Mouse (Mus musculus) heart, adult 8-10 months (tissue): ENCODE results near the gene Zfp646. TPM values are rescaled to one million over a fixed set of nuclear protein-coding genes. Genes with fewer than 3 reads are reported as not detected.
A peak's percentile ranks its signal among the peaks of the same experiment; 100 is the strongest.
"Not testable (repeated sequence)": the region's sequence is repeated elsewhere in the genome, so short reads cannot be mapped to it uniquely, and the experiment has no call there.

Experiments
- DNase-seq: peaks from one replicate; pipeline ENCODE4 v3.0.0; 2022; ENCODE audit warnings: low spot score
- total RNA-seq, 4 experiments: library from RNA; stranded (reverse); gene quantifications; 2 replicates each; pipeline ENCODE4 v1.2.4; 2022

The Zfp646 gene
- total RNA-seq, 4 experiments from 2014 or later, result 16.1 to 19.5 (median 17.9) TPM

DNA sequence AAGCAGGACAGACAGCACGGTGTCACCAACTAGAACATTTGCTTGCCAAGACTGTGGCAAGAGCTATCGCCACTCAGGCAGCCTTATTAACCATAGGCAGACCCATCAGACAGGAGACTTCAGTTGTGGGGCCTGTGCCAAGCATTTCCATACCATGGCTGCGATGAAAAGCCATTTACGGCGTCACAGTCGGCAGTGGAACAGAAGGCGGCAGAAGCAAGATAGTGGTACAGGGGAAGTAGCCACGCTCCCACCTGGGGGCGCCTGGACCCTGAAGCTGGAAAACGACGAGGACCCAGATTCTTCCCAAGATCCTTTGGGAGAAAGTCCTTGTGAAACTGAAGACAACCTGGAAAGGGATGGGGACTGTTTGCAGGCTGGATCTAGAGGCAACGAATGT lies 4.4 kb downstream of the Zfp646 start:
- DNase-seq, result no peak

DNA sequence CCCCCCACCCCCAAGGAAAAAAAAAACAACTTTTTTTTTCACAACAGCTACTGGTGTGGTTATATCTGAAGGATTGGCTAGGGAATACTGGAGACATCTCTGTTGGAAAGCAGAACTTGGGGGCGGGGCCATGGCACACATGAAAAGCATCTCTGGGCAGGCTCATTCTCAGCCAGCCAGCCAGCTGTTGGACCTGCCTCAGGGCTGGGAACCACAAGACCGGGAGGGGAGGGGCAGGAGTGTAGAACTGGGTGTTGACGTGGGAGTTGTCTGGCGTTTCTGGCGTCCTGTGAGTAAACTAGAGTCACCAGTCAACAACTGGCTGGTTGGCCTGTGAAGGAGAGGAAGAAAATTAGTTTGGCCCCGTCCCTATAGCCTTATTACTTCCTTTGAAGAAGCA lies 9.9 kb downstream of the Zfp646 start:
- peak; percentile 69 for DNase-seq

DNA sequence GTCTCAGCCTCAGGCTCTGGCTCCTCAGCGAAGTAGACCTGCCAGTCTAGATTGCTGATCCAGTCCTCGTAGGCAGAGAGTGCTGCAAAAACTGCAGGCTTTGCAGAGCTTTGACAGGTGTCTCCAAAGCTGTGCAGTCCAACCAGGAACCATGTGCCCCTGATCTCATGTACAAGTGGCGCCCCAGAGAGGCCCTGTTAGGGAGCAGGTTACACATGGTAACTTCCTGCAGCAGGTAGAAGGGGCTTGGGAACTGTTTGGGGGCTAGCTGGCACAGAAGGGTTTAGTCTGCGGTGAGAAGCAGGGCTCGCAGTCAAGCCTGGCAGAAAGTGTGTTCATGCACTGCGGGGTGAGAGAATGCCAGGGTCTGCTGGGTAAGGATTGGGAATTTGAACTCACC lies 10.5 kb downstream of the Zfp646 start:
- no peak for DNase-seq

DNA sequence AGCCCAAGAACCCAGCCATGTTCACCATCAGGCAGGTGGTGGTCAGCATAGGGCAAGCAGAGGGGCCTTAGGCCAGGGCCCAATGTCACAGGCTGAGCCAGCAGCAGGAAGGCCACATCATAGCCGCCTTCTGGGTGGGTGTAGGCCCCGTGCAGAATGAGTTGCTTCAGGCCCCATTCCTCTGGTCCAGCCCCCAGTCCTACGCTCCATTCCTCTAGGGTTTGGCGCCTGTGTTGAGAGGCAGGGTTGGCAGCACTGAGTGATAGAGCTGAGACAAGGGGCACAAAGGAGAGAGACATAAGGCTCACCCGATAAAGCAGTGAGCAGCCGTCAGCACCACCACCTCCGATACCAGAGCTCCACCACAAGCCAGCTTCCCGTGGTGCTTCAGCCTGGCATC lies 11.2 kb downstream of the Zfp646 start:
- no peak for DNase-seq

DNA sequence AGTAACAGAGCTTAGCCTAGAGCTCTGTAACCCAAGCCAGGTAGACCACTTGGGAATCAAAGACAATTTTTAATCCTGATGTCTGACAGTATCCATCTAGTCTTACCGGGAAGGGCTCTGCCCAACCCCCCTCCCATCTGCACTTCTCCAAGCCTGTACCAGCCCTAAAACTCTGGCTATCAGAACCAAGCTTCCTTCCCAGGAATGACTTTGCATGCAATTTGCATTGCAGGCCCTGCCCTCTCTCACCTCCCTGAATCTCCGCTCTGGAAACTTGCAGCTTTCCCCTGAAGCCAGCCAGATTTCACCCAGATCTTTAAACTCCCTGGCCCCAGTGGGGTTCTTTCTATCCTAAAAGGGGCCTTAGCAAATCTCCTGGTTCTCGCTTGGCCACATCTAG lies 11.8 kb downstream of the Zfp646 start:
- no peak for DNase-seq

DNA sequence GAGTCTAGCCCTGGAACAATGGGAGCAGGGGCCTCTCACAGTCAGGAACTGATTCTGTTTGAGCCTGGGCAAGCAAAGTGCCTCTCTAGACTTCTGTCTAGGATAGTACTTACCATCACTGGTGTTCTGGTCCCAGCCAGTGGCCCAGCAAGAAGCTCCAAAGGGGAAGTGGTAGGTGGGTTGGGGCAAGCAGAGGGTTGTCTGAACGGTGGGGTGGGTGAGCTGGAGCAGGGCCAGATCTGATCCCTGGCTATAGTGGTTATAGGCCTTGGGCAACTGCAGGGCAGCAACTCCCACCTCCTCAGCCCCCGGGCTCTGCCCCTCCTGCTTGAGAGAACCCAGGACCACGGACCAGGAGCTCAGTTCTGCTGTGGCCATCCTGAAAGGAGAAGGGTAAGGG lies 12.8 kb downstream of the Zfp646 start:
- DNase-seq, result no peak

DNA sequence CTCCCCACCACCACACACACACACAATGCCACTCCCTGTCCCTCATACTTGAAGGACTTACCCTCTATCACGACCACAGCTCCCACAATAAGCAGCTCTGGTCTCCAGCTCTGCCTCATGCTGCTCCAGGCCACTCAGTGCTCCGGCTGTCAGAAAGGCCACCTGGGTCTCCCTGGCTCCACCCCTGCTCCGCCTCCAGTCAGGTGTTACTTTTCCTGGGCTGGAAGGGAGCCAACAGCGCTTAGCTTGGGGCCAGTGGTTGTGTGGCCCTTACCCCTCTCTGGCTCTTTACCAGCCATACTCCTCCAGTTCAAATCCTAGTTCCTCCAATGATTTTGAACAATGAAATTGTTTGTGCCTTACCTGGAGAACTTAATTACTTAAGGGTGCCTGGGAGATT lies 14.8 kb downstream of the Zfp646 start, which contains the start of gene Prss53:
Prss53 (minus strand) TSS at position 173 of the 400 bp plus-strand sequence.
- DNase-seq, result no peak

DNA sequence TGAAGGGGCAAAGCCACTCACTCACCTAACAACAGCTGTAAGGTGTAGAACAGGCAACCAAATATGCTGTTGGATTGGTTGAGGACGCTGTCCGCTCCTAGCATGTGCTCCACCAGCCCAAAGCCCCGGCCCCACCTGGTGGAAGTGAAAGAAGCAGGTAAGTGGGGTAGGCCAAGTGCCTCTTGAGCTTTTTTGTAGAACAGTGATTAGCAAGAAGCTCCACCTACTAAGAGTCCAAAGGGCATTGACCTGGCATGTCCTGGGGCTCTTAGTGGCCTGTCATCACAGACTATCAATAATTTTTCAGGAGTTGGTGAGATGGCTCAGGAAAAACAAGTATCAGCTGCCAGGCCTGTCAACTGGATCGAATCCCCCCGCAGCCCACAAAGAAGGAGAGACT lies 18.5 kb downstream of the Zfp646 start:
- DNase-seq, result no peak

DNA sequence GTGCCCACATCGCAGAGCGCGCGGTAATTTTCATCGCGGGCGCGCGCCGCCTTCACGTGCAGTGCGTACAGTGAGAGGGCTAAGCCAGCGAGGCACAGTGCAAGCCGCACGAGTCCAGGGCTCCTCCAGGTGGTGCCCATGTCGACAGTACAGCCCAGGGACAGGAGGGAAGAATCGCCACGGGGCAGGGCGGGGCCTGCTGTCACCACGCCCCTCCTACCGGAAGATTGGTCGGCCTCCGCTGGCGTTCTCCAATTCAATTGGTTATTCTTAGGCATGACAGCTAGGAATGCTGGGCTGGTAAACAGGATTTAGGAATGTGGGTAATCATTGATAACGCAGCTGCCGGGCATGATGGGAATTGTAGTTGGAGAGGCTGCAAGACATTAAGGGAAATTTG lies 19.4 kb downstream of the Zfp646 start, which contains the start of the genes Gm21974 and Vkorc1:
Gm21974 (minus strand) TSS at position 13 of the 400 bp plus-strand sequence.
Vkorc1 (minus strand) TSS at position 176 of the 400 bp plus-strand sequence.
- DNase-seq, result peak; percentile 97

DNA sequence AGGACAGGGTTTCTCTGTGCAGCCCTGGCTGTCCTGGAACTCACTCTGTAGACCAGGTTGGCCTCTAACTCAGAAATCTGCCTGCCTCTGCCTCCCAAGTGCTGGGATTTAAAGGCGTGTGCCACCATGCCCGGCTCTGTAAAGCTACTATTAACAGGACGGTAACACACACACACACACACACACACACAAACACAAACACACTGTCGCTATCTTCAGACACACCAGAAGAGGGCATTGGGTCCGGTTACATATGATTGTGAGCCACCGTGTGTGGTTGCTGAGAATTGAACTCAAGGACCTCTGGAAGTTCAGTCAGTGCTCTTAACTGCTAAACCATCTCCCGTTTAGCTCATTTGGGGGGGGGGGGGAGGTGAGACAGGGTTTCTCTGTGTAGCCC lies 19.9 kb downstream of the Zfp646 start:
- DNase-seq, result not testable (repeated sequence)

DNA sequence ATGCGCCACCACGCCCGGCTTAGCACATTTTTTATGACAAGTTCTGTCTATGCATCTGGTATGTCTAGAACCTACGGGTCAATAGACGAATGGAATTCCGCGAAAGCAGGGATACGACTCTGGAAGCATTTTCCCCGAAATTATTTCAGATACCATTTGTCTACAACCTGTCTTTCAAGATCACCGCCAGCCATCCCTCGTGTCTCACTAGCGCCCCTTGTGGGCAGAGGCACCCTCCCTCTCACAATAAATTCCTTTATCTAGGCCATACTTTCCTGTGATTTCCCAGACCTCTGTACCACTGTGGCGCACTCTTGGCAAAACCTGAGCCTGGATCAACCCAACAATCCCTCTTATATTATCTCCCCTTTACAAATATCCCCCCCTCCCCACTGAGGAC lies 20.4 kb downstream of the Zfp646 start:
- DNase-seq, result peak; percentile 27

DNA sequence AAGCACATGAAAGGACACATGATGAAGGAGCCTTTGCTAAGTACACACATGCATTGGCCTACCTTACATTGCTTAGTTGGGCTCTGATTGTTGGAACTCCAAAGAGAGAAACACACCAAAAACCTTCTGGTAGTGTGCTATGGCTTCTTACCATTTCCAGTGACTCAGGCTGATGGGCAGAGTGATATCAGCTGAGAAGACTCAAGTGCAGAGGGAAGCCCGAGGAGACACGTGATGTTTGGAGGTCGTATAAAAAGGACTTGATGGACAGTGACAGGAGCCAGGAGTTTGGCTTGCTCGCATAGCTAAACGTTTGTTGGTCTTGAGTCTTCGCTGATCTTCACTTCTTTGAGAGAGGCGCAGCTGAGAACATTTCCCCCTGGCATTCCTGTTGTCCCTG lies 21.5 kb downstream of the Zfp646 start:
- DNase-seq, result no peak

DNA sequence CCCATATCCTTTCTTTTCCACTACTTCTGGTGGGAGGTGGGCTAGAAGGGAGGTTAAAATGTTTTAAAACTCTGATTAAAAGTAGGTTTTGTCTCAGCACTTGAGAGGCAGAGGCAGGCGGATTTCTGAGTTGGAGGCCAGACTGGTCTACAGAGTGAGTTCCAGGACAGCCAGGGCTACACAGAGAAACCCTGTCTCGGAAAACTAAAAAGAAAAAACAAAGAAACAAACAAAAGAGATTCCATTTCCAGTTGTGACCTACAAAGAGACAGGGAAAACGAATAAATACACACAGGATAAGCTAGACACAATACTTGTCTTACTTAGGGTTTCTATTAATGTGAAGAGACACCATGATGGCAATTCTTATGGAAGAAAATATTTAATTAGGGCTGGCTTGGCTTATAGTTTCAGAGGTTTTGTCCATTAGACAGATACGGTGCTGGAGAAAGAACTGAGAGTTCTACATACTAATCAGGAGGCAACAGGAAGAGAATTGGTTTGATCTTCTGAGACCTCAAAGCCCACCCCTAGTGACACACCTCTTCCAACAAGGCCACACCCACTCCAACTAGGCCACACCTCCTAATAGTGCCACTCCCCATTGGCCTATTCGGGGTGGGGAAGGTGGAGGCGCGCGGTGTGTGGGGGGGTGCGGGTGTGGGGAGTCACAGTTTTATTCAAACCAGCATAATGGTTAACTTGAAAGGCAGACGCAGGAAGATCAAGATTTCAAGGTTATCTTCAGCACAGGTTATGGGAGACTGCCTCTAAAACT lies 22.3 kb downstream of the Zfp646 start:
- DNase-seq, result no peak

DNA sequence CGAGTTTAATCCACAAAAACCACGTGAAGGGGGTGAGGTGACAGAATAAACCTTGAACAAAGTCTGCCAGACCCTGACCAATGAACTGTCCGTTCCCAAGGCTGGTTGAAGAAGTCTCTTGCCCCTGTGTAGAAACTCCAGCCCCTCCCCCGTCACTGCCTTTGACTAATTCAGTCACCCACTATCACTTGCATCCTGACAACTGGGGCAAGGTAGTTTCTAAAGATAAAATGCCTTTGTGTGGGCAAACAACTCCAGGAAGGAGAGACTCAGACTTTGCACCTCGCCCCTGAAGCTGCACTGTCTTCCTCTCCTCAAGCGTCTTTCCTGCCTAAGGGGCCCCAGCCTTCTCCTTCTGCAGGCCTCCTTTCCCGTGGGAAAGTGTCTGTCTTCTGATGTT lies 24.0 kb downstream of the Zfp646 start:
- DNase-seq, result no peak

DNA sequence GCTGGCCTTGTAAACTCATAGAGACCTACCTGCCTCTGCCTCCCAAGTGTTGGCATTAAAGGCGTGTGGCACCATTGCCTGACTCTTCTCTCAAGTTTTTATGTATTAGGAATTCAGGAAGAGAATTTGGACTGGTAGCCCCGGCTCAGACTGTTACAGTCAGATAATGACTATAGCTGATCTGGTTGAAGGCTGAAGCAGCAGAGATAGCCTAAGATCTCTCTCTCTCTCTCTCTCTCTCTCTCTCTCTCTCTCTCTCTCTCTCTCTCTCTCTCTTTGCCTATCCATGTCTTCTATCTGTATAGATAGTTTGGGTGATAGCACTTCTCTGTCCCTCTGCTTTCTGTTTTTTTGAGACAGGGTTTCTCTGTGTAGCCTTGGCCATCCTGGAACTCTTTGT lies 25.8 kb downstream of the Zfp646 start:
- no peak for DNase-seq

DNA sequence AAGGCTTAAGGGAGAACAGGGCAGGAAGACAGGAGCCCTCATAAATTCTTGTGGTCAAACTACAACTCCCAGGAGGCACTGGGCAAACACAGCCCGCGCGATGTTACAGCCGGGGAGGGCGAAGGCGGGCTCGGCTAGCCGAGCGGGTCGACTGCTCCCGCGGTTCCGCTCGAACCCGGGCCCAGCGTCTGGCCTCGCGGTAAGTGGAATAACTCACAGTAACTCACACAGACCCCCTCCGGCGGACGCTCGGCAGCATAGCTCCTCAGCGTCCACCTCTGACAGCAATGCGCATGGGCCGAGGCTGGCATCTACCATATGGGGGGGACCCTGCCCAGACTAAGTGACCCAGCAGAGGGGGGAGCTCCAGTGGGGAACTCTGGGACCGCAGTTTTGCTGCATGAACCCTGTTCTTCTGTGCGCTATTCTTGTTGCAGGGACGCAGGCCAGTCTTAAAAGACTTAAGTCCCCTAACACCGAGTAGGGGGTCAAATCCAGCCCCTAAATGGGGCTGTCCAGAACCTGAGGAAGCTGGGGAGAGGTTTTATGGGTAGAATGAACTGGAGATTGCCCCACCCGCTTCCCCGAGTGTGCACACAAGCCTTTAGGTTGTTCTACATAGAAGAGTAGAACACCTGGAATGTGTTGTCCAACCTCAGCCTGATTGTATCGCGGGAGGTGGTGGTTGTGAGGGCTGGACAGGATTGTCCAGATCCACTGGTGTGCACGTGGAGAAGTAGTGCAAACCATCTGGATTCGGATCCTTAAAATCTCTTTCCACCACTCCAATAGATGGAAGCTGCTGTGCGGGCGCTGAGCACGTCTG lies 28.2 kb downstream of the Zfp646 start, which contains the start of gene Bckdk:
Bckdk (plus strand) TSS at position 112 of the 826 bp plus-strand sequence.
- DNase-seq, result peak; percentile 74

DNA sequence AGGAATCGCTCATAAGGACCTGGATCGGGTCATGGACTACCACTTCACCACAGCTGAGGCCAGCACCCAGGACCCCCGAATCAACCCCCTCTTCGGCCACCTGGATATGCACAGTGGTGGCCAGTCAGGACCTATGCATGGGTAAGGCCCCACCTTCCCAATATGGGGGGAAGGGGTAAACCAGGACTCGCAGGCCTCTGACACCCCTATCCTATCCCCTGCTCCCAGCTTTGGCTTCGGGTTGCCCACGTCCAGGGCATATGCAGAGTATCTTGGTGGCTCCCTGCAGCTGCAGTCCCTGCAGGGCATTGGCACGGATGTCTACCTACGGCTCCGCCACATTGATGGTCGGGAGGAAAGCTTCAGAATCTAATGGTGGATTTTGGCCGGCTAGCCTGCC lies 31.9 kb downstream of the Zfp646 start:
- DNase-seq, result no peak

DNA sequence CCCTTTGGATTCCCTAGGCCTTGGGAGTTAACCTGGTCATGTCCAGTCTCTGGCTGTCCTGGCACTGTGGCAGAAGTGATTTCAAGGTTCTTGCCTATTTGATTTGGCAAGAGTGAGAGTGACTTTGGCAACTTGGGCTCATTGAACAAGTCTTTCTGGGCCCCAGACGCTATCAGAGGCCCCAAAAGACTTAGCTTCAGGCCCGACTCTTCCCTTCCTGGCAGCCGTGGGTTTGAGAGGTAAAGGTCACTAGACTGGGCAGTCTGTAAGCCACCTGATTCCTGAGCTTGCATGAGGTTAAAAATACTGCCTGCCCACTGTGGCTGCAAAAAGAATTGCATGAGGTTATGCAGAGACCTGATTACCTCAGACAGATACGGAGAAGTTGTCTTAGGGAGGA lies 32.6 kb downstream of the Zfp646 start:
- no peak for DNase-seq

DNA sequence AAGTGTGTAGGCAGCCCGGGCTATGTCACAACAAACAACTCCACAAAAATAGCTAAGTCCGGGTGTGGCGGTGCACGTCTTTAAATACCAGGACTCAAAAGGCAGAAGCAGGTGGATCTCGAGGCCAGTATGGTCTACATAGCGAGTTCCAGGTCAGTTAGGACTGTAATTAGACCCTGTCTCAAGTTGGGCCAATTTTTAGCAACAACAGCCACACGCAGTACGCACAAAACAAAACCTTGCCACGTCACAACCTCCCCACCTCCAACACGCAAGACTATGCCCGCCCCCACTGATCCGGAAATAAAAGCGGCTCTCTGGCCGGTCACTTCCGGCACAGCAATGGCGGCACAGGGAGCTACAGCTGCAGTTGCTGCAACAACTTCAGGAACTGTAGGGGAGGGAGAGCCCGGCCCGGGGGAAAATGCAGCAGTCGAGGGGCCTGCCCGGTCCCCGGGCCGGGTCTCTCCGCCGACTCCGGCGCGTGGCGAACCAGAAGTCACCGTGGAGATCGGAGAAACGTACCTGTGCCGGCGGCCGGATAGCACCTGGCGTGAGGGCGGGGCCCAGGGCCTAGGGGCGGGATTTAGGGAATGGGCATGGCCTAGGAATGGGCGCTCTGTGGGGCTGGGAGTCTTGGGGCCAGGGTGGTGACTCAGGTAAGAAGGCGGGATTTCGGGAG lies 36.3 kb downstream of the Zfp646 start, which contains the start of gene Kat8:
Kat8 (plus strand) TSS at position 327 of the 682 bp plus-strand sequence.
- DNase-seq, result peak; percentile 89

DNA sequence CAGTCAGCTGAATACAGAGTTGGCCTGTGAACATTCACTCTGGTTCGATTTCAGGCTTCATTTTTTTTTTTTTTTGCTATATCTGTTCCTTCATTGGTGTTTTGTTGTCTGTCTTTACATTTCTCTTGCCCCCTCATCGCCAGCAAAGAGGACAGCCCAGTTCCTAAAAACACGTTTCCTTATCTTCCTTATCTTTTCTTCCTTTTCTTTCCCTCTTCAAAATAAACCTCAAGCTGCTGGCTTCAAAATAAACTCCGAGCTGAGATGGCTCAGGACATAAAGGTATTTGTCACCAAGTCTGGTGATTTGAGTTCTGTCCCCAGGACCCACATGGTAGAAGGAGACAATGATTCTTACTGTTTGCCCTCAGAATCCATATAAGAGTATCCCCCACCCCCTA lies 36.9 kb downstream of the Zfp646 start:
- no peak for DNase-seq

DNA sequence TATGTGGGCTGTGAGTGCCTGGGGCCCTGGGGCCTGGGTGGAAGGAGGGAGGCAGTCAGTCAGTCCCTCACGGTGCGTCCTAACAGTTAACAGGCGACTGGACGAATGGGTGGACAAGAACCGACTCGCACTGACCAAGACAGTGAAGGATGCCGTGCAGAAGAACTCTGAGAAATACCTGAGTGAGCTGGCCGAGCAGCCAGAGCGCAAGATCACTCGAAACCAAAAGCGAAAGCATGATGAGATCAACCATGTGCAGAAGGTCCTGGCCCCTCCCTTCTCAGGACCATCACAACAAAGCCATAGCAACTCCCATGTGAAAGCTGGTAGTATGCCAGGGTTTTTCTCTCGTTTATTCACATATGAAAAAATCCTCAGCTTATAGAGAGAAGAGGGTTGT lies 39.3 kb downstream of the Zfp646 start:
- no peak for DNase-seq

DNA sequence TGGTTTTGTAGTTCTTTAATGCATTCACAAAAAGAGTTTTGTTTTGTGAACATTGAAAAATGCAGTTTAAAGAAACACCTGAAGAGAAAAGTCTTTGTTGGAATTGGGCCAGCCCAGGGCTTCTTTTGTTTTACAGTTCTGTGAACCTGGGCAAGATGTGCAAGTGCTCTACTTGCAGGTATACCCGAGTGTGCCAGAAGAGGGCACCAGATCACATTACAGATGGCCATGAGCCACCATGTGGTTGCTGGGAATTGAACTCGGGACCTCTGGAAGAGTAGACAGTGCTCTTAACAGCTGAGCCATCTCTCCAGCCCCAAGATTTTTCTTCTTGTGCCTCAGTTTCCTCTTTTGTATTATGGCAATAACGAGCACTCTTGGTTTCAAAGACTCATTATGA lies 42.2 kb downstream of the Zfp646 start:
- DNase-seq, result no peak
